ENCODE assay signal across 16 mouse cellular contexts in genomic region chr19:26208760-26209159, GRCm38 (mm10).
A peak's percentile ranks its signal among the peaks of the same experiment; 100 is the strongest.
DNase-seq lines count a peak whose midpoint lies in the region; ATAC-seq lines count a peak whose summit lies in the region.
"Had no signal": no experiment of that assay in that cellular context is flagged by ENCODE, and none has a peak within 500 bp of the region (broad histone marks: within the 10 kb centered on the region; RNA-seq: fewer than 3 reads in every experiment).

No protein-coding gene starts in this region.

- H3K4me2 ChIP-seq in midbrain, embryonic 12.5 days (replicated peaks), result no peak overlapping the region
- H3K4me2 ChIP-seq in midbrain, embryonic 15.5 days, result no peak overlapping the region
- H3K4me2 ChIP-seq in midbrain, embryonic 14.5 days (ENCODE audit: low read length), result no peak overlapping the region
- no peak overlapping the region for H3K4me2 ChIP-seq in forebrain, embryonic 14.5 days (ENCODE audit: low read length)
- H3K4me2 ChIP-seq: embryonic facial prominence, embryonic 12.5 days; forebrain, embryonic 13.5 days had no signal

- H3K4me1 ChIP-seq in midbrain, embryonic 12.5 days, result no peaks in the 10 kb centered on the region
- no peaks in the 10 kb centered on the region for H3K4me1 ChIP-seq in midbrain, embryonic 15.5 days
- no peaks in the 10 kb centered on the region for H3K4me1 ChIP-seq in midbrain, embryonic 14.5 days (ENCODE audit: control insufficient read depth, insufficient read depth, low read length)
- H3K4me1 ChIP-seq in midbrain, embryonic 10.5 days, result peaks cover 6% of the 10 kb centered on the region; the same call in 1 of the 2 replicates
- H3K4me1 ChIP-seq in forebrain, embryonic 14.5 days (ENCODE audit: control insufficient read depth, insufficient read depth, low read length), result no peaks in the 10 kb centered on the region
- H3K4me1 ChIP-seq: embryonic facial prominence, embryonic 10.5 days; embryonic facial prominence, embryonic 12.5 days; forebrain, embryonic 13.5 days had no signal

- H3K9ac ChIP-seq in midbrain, embryonic 12.5 days (replicated peaks), result no peak overlapping the region
- no peak overlapping the region for H3K9ac ChIP-seq in midbrain, embryonic 15.5 days
- H3K9ac ChIP-seq in midbrain, embryonic 14.5 days (replicated peaks; ENCODE audit: low read length), result no peak overlapping the region
- H3K9ac ChIP-seq in forebrain, embryonic 14.5 days (ENCODE audit: low read length), result no peak overlapping the region
- H3K9ac ChIP-seq: embryonic facial prominence, embryonic 12.5 days; forebrain, embryonic 13.5 days had no signal

- ATAC-seq in midbrain, embryonic 12.5 days (ENCODE audit: low FRiP score, low read depth), result 0 out of 2 replicates have a peak, but pooled peaks have one; percentile 56
- no peak; the same call in 1 of the 2 replicates for ATAC-seq in midbrain, embryonic 15.5 days (replicated peaks)
- ATAC-seq in midbrain, embryonic 14.5 days (ENCODE audit: low FRiP score, low TSS enrichment), result no peak; the same call in 1 of the 2 replicates
- ATAC-seq in forebrain, embryonic 14.5 days, result no peak
- ATAC-seq: forebrain, embryonic 13.5 days had no signal

- DNase-seq in midbrain, embryonic 14.5 days, result peak; percentile 57
- DNase-seq in midbrain, embryonic 10.5 days (ENCODE audit: low spot score), result no peak
- no peak for DNase-seq in forebrain, embryonic 14.5 days (ENCODE audit: low spot score)
- DNase-seq: adrenal gland, adult 2 months; adrenal gland, postnatal 10 days; adrenal gland, postnatal 25 days; cerebellum, adult 11-12 months; cerebellum, adult 2 months; cerebellum, adult 9-10 months; cerebellum, postnatal 10 days; cerebellum, postnatal 25 days had no signal

- WGBS in midbrain, embryonic 12.5 days, result 21% methylated on average over 1 of the region's 1 CpGs
- WGBS in midbrain, embryonic 15.5 days, result 13% methylated on average over 1 of the region's 1 CpGs
- 3% methylated on average over 1 of the region's 1 CpGs for WGBS in midbrain, embryonic 14.5 days
- 72% methylated on average over 1 of the region's 1 CpGs for WGBS in midbrain, embryonic 10.5 days
- WGBS in forebrain, embryonic 14.5 days, result 29% methylated on average over 1 of the region's 1 CpGs

- H3K27me3 ChIP-seq in midbrain, embryonic 12.5 days, result no peaks in the 10 kb centered on the region
- no peaks in the 10 kb centered on the region for H3K27me3 ChIP-seq in midbrain, embryonic 15.5 days (replicated peaks)
- no peaks in the 10 kb centered on the region for H3K27me3 ChIP-seq in midbrain, embryonic 14.5 days (ENCODE audit: control insufficient read depth, insufficient read depth, low read length)
- no peaks in the 10 kb centered on the region for H3K27me3 ChIP-seq in midbrain, embryonic 10.5 days (ENCODE audit: low read depth, poor library complexity, severe bottlenecking)
- H3K27me3 ChIP-seq in forebrain, embryonic 14.5 days (replicated peaks; ENCODE audit: control insufficient read depth, insufficient read depth, low read length), result no peaks in the 10 kb centered on the region
- H3K27me3 ChIP-seq: embryonic facial prominence, embryonic 12.5 days; forebrain, embryonic 13.5 days had no signal

- no peaks in the 10 kb centered on the region for H3K9me3 ChIP-seq in midbrain, embryonic 12.5 days
- H3K9me3 ChIP-seq in midbrain, embryonic 15.5 days, result no peaks in the 10 kb centered on the region
- no peaks in the 10 kb centered on the region for H3K9me3 ChIP-seq in midbrain, embryonic 14.5 days (ENCODE audit: control insufficient read depth, low read length)
- H3K9me3 ChIP-seq in midbrain, embryonic 10.5 days (replicated peaks), result no peaks in the 10 kb centered on the region
- no peaks in the 10 kb centered on the region for H3K9me3 ChIP-seq in forebrain, embryonic 14.5 days (replicated peaks; ENCODE audit: control insufficient read depth, low read length)
- H3K9me3 ChIP-seq: embryonic facial prominence, embryonic 10.5 days; embryonic facial prominence, embryonic 12.5 days; forebrain, embryonic 13.5 days had no signal

- H3K36me3 ChIP-seq in midbrain, embryonic 12.5 days, result no peaks in the 10 kb centered on the region
- no peaks in the 10 kb centered on the region for H3K36me3 ChIP-seq in midbrain, embryonic 15.5 days (replicated peaks)
- no peaks in the 10 kb centered on the region for H3K36me3 ChIP-seq in midbrain, embryonic 14.5 days (ENCODE audit: control insufficient read depth, insufficient read depth, low read length)
- H3K36me3 ChIP-seq in midbrain, embryonic 10.5 days, result no peaks in the 10 kb centered on the region
- H3K36me3 ChIP-seq in forebrain, embryonic 14.5 days (ENCODE audit: control insufficient read depth, insufficient read depth, low read length), result no peaks in the 10 kb centered on the region
- H3K36me3 ChIP-seq: embryonic facial prominence, embryonic 10.5 days; embryonic facial prominence, embryonic 12.5 days had no signal

- H3K27ac ChIP-seq in midbrain, embryonic 12.5 days (replicated peaks), result no peak overlapping the region
- no peak overlapping the region for H3K27ac ChIP-seq in midbrain, embryonic 15.5 days
- no peak overlapping the region for H3K27ac ChIP-seq in midbrain, embryonic 14.5 days (replicated peaks; ENCODE audit: low read depth, low read length)
- H3K27ac ChIP-seq in midbrain, embryonic 10.5 days (replicated peaks), result no peak overlapping the region
- no peak overlapping the region for H3K27ac ChIP-seq in forebrain, embryonic 14.5 days (ENCODE audit: low read depth, low read length)
- H3K27ac ChIP-seq: embryonic facial prominence, embryonic 10.5 days; embryonic facial prominence, embryonic 12.5 days; forebrain, embryonic 13.5 days had no signal

- H3K4me3 ChIP-seq in midbrain, embryonic 12.5 days, result no peak overlapping the region
- no peak overlapping the region for H3K4me3 ChIP-seq in midbrain, embryonic 15.5 days
- no peak overlapping the region for H3K4me3 ChIP-seq in midbrain, embryonic 14.5 days (replicated peaks; ENCODE audit: low read depth, low read length)
- no peak overlapping the region for H3K4me3 ChIP-seq in midbrain, embryonic 10.5 days
- H3K4me3 ChIP-seq in forebrain, embryonic 14.5 days (ENCODE audit: low read depth, low read length), result no peak overlapping the region
- H3K4me3 ChIP-seq: embryonic facial prominence, embryonic 10.5 days; embryonic facial prominence, embryonic 12.5 days; forebrain, embryonic 13.5 days had no signal
